Mouse (Mus musculus) urinary bladder, adult 18-20 months (tissue): ENCODE data around the gene Htr3b.

Experiments used
- DNase-seq, 2 experiments: peaks; one replicate each; pipeline ENCODE4 v3.0.0; 2022; ENCODE audit warnings: low spot score in 2 of 2, mixed read lengths in 2 of 2

The Htr3b gene

DNA sequence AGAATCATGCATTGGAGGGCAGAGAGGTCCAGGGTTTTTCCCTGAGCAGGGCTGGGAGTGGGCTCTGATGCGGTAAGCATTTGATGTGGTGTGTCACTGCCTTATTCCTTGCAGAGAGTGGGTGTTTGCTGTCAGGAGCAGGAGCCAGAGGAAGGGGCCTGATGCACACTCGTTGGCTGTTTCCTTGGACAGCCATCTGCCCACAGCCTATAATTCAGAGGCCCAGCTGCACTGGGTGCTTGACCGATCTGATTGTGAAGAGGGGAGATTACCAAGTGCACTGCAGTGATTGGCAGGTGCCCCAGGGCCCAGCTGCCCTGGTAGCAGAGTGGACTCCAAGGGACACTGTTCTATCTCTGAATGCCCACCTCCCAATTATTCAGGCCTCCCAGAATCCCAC, 36.0 kb downstream of the Htr3b start:
- DNase-seq, result no peak

DNA sequence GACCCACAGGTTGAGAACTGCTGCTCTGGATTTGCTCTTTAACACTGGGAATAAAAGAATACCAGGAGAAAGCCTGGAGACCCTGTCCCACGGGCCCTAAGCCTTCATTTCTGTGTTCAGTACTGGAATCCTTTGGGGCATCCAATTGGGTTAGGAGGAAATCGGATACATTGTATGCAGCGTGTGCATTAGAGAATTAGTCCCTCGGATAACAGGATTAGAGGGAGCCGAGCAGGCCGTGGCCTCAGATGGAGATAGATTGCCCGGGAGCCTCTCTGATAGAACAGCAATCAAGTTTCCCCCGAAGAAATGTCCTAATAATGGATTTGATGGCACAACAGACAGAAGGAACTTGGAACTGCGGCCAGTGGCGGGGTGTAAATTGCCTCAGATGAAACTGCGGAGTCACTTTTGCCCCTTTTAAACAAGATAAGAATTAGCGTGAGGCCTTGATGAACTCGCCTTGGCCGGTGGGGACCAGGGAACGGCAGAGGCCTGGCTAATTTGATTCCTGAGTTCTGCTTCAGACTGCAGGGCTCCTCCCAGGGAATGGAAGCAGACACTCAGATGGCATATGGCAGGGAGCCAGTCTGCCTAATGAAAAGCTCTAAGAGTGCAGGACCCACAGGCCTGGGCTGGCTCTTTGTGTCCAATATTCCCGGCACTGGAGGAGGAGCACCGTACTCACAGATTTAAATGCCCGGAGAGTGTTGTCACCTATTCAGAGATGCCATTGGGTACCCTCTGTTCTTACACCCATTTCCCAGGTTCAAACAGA, 48.6 kb downstream of the Htr3b start:
- DNase-seq, result no peak

DNA sequence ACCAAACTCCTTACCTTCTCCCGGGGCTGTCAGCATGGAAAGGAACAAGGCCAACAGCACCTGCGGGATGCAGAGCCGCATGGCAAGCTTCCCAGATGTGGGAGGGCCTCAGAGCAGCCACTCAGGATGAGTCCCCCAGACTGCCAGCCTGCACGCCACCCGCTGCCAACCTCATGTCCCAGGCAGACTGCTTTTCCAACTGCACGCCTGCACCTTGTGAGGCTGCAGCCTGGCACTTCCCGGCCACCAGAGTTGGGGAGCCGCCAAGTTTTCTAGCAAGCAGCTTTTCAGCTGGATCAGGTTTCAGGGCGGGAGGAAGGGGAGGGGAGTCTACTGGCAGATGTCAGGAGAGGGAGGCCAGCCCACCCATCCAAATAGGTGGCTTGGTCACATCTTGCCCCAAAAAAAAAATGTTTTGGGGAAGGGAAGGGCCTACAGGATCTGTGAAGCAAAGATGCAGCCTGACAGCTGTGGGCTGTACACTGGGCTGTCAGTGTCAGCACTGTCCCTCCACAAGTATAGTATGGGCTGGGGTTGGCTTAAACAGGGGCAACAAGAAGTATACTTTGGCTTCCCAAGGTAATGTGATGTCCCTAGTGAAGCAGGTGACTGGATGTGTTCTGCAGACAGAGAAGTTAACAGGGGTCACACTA, 53.8 kb downstream of the Htr3b start, which contains the start of gene Htr3a:
Htr3a (minus strand) TSS at position 215 of the 653 bp plus-strand sequence.
- no peak for DNase-seq

DNA sequence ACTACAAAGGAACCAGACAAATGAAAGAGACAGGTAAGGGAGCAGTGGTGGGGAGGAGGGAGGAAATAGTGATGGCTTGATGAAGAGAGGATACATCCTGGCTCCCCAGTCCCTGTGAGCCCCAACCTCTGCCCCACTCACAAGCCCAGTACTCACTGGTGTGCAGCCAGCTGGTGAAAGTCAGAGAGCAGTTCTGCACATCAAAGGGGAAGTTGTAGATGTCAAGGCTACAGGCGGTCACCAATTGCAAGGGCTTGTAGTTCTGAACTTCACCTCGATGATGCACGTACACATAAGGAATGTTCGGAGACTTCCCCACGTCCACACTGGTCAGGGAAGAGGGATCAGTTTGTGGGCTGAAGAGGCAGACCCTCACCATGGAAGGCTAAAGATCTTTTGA, 60.4 kb downstream of the Htr3b start:
- no peak for DNase-seq

DNA sequence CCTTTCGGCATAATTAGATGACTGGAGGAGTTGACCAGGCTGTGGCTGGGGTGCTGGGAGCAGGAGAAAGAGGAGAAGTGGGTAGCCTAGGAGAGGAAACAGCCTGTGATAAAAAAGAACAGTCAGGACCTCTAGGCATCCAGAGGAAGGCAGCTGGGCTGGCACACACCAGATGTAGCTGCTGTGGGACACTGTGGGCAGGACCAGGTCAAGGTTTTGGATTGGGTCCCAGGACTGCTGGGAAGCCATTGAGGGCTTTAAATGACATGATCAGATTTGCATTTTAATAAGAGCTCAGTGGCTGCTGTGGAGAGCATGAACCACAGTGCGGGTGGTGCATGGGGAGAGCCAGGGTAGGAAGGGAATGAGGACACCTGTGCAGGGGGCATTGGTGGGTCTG, 61.0 kb downstream of the Htr3b start:
- DNase-seq, result no peak

DNA sequence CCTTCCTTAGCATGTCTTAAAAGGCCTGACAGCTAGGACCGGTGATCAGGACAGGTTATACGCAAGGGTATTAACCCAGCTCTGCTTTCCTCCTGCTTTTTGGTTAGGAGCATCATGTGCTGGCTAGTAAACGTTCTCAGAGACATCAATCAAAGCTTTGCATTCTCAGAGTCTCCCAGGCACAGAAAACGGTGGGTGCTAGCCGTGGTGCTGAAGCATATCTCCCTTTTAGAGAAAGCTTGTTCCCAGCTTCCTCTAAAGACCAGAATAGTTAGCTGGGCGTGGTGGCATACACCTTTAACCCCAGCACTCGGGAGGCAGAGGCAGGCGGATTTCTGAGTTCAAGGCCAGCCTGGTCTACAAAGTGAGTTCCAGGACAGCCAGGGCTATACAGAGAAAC, 66.2 kb downstream of the Htr3b start:
- peak in 1 of 2 experiments; percentile 9 for DNase-seq

DNA sequence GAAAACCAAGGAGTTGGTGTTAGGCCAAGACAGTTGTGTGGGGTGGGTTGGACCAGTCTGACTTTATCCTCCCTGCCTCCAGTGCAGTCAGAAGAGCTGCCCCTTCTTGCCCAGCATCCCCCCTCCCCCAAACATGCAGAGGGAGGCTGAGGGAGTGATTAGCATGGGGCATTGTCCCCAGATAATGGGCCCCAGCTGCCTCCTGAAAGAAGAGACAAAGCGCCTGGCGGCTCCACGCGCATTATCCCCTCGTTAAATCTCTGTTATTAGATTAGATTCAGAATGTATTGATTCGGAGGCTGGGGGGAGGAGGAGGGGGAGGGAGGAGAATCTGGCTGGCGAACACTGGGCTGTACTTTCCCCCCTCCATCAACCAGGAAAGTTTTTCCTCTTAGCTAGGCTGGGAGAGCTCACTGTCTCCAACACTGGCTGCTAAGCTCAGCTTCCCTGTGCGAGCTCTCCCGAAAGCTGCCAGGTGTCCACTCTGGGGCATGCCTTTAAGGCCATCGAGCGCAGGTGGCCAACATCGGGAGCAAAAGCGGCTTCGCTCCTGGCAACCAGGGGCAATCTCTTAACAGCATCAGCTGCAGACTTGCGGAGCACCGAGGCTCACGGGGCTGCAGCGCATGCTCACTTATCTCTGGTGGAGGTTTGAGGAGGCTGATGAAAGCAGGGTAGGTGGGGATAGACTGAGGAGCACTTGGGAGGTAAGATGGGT, 68.8 kb downstream of the Htr3b start:
- DNase-seq, result no peak

DNA sequence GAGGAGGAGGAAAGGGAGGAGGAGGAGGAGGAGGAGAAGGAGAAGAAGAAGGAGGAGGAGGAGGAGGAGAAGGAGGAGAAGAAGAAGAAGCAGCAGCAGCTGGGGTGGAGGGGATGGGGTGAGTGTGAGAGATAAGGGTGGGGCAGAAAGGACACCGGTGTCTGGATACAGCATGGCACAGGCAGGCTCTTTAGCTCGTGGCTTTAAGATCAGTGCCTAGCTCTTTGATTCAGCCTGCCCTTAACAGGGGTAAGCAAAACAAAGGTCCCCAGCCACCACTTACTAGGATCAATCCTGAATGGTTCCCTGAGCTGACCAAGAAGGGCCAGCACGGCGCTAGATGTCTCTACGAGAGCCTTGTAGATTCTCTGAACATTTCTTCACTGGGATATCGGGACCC, 70.0 kb downstream of the Htr3b start:
- DNase-seq, result no peak

DNA sequence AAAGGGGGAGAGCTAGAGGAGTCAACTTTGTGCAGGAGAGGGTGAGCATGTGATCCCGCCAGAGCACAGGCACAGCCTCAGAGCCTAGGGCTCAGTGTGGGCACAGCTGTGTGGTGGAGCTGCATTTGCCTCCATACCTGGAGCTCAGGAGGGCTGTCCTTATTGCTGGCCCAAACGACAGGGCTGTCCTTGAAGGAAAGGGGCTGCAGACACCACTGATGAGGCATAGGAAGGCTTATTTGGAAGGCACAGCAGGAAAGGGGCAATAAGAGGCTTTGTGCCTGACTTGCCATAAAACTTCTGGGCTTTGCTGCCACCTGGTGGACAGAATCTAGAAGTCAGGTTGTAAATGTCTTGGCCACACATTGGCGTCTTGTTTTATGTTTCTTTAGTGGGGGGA, 70.8 kb downstream of the Htr3b start:
- DNase-seq, result peak; percentile 34 to 41

DNA sequence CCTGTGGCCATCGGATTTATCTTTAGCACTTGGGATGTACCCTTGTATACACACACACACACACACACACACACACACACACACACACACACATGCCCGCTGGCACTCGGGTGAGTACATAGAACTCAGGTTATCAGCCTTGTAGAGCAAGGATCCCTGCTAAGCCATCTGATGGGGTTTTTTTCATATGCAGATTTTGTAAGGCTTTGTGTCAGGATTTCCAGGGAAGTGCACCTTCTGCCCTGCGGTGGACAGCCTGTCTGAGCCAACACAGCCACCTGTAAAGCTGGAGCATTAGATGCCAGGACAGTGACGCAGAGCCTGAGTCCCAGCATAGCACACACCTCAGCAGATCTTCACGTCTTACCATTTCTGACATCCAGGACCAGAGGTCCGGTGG, 75.7 kb downstream of the Htr3b start:
- DNase-seq, result no peak
